Mouse (Mus musculus): ENCODE results near the gene Ecel1. TPM values are rescaled to one million over a fixed set of nuclear protein-coding genes. Genes with fewer than 3 reads are reported as not detected.

The Ecel1 gene
- polyA plus RNA-seq, 1 experiment from 2014 or later: 34.9 TPM

DNA sequence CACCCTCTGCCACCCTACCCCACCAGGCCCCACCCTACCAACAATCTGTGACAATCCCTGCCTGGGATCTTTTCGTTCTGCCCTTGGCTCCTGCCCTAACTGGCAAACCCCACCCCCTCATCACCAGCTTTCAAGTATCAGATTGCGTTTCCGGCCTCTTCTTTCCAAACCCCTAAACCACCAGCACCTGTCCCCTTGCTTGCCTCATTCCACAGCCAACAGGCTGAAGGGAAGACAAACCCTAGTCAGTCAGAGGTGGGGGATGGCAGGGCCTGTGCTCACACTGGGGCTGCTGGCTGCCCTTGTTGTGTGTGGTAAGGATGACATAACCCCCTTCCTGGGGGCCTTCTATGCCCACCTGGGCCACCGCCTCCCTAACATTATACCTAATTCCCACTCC, 34.1 kb upstream of the Ecel1 start, which contains the start of gene Chrnd:
Gene Chrnd, plus strand, starts transcription at position 179 of the 400 bp plus-strand sequence.
- no peaks in the 10 kb centered on the region for H3K36me3 ChIP-seq (ENCODE audit: control insufficient read depth, insufficient read depth, low read length)
- no peak within 1 kb of the TSS for H3K9ac ChIP-seq (ENCODE audit: low read depth, low read length)
- no peak for ATAC-seq
- peaks cover 18% of the 10 kb centered on the region for H3K27me3 ChIP-seq (replicated peaks; ENCODE audit: control insufficient read depth, insufficient read depth, low read length)
- peaks cover 9% of the 10 kb centered on the region for H3K4me1 ChIP-seq (ENCODE audit: control insufficient read depth, insufficient read depth, low read depth, low read length)
- no peaks in the 10 kb centered on the region for H3K9me3 ChIP-seq (ENCODE audit: control insufficient read depth, low read length)
- H3K4me3 ChIP-seq (ENCODE audit: low read length): no peak within 1 kb of the TSS
- no peak within 1 kb of the TSS for H3K4me2 ChIP-seq (ENCODE audit: low read length)
- WGBS: 37% methylated on average over 4 of the region's 4 CpGs
- no peak within 1 kb of the TSS for H3K27ac ChIP-seq (ENCODE audit: low read depth, low read length)

DNA sequence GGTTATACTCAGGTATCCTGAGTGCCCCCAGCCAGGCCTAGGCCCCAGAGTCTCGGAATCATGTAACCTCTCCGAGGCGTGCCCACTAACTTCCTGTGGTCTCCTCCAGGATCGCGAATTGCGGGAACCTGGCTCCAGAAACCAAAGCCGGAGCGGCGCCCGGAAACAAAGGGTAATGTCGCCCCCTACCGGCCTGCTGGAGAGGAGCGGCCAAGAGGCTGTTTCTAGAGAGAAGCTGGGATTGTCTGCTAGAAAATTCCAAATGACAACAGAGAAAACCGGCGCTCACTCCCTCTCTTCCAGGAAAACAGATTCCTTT, 30.7 kb upstream of the Ecel1 start:
- H3K27ac ChIP-seq (ENCODE audit: low read depth, low read length): no peak overlapping the region
- H3K27me3 ChIP-seq (replicated peaks; ENCODE audit: control insufficient read depth, insufficient read depth, low read length): peaks cover 26% of the 10 kb centered on the region
- H3K4me3 ChIP-seq (ENCODE audit: low read length): peak overlapping the region; percentile 59
- peaks cover 18% of the 10 kb centered on the region for H3K4me1 ChIP-seq (ENCODE audit: control insufficient read depth, insufficient read depth, low read depth, low read length)
- WGBS: under 1% methylated on average over 15 of the region's 15 CpGs
- peak; percentile 50 for ATAC-seq
- H3K9ac ChIP-seq (ENCODE audit: low read depth, low read length): peak overlapping the region; percentile 67
- peak overlapping the region; percentile 97 for H3K4me2 ChIP-seq (ENCODE audit: low read length)
- H3K9me3 ChIP-seq (ENCODE audit: control insufficient read depth, low read length): no peaks in the 10 kb centered on the region
- no peaks in the 10 kb centered on the region for H3K36me3 ChIP-seq (ENCODE audit: control insufficient read depth, insufficient read depth, low read length)

DNA sequence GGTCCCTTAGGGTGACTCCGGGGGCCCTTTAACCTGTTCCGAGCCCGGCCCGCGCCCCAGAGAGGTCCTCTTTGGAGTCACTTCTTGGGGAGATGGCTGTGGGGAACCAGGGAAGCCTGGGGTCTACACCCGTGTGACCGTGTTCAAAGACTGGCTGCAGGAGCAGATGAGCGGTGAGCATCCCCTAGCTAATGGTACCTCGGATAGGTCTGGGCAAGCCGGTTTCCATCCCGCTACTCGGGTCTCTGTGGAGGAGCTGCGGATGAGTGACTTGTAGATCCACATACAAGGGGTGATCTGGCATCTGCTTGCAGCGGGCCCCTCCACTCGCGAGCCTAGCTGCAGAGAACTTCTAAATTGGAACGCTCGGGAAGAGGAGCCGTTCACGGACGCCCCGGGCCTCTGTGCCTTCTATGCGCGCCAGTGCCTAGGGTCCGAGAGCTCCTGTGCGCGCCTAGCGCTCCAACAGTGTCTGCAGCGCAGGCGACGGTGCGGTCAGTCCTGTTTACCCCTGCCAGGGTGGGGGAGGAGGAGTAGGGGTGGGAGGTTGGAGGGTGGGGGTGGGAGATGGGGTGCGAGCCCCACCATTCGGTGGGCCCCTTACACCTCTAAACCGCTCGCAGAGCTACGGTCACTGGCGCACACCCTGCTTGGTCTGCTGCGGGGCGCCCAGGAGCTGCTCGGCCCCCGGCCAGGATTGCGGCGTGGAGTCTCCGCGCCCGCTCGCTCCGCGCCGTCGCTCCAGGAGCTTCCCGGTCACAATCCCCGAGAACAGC, 30.1 kb upstream of the Ecel1 start:
- H3K27me3 ChIP-seq (replicated peaks; ENCODE audit: control insufficient read depth, insufficient read depth, low read length): peaks cover 26% of the 10 kb centered on the region
- H3K36me3 ChIP-seq (ENCODE audit: control insufficient read depth, insufficient read depth, low read length): no peaks in the 10 kb centered on the region
- H3K9me3 ChIP-seq (ENCODE audit: control insufficient read depth, low read length): no peaks in the 10 kb centered on the region
- peak overlapping the region; percentile 97 for H3K4me2 ChIP-seq (ENCODE audit: low read length)
- H3K9ac ChIP-seq (ENCODE audit: low read depth, low read length): peak overlapping the region; percentile 67
- H3K4me3 ChIP-seq (ENCODE audit: low read length): peak overlapping the region; percentile 59
- no peak overlapping the region for H3K27ac ChIP-seq (ENCODE audit: low read depth, low read length)
- H3K4me1 ChIP-seq (ENCODE audit: control insufficient read depth, insufficient read depth, low read depth, low read length): peaks cover 18% of the 10 kb centered on the region
- under 1% methylated on average over 51 of the region's 54 CpGs for WGBS
- peak; percentile 73 for ATAC-seq

DNA sequence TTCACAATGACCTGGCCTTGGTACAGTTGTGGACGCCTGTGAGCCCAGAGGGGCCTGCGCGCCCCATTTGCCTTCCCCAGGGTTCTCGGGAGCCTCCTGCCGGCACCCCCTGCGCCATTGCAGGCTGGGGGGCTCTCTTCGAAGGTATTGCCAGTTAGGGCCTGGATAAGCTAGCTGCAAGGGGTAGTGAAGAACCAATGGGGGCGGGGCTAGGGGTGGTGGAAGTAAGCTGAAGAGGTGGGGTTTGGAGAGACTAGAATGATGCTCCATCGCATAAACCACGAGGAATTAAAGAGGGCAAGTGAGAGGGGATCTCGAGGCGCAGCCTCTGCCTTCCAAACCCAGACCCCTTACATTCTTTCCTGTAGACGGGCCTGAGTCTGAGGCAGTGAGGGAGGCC, 29.2 kb upstream of the Ecel1 start:
- peaks cover 26% of the 10 kb centered on the region for H3K27me3 ChIP-seq (replicated peaks; ENCODE audit: control insufficient read depth, insufficient read depth, low read length)
- H3K4me1 ChIP-seq (ENCODE audit: control insufficient read depth, insufficient read depth, low read depth, low read length): peaks cover 18% of the 10 kb centered on the region
- no peak overlapping the region for H3K4me3 ChIP-seq (ENCODE audit: low read length)
- ATAC-seq: no peak
- WGBS: 15% methylated on average over 13 of the region's 13 CpGs
- H3K9ac ChIP-seq (ENCODE audit: low read depth, low read length): peak overlapping the region; percentile 17; the same call in 1 of the 2 replicates
- no peak overlapping the region; the same call in 1 of the 2 replicates for H3K4me2 ChIP-seq (ENCODE audit: low read length)
- H3K36me3 ChIP-seq (ENCODE audit: control insufficient read depth, insufficient read depth, low read length): no peaks in the 10 kb centered on the region
- no peaks in the 10 kb centered on the region for H3K9me3 ChIP-seq (ENCODE audit: control insufficient read depth, low read length)
- no peak overlapping the region for H3K27ac ChIP-seq (ENCODE audit: low read depth, low read length)

DNA sequence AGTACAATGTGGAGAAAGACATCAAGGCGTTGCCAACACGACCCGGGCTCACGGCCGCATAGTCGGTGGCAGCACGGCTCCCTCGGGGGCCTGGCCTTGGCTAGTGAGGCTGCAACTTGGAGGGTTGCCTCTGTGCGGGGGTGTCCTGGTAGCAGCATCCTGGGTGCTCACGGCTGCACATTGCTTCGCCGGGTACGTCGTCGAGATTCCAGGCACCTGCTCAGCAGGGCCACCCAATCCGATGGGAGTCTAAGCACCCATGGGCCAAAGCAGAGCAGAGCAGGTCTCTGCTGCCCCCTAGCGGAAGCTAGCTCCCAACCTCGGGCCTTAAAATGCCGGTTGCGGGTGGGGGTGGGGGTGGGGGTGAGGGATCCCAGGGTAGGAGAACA, 28.4 kb upstream of the Ecel1 start:
- no peak for ATAC-seq
- Histone ChIP-seq H3K4me3 (ENCODE audit: low read length) (peak overlapping the region; percentile 3; the same call in 1 of the 2 replicates), H3K27ac (ENCODE audit: low read depth, low read length) (no peak overlapping the region), H3K9ac (ENCODE audit: low read depth, low read length) (no peak overlapping the region), H3K36me3 (ENCODE audit: control insufficient read depth, insufficient read depth, low read length) (no peaks in the 10 kb centered on the region), H3K9me3 (ENCODE audit: control insufficient read depth, low read length) (no peaks in the 10 kb centered on the region), H3K4me2 (ENCODE audit: low read length) (peak overlapping the region; percentile 33), H3K4me1 (ENCODE audit: control insufficient read depth, insufficient read depth, low read depth, low read length) (peaks cover 18% of the 10 kb centered on the region), H3K27me3 (replicated peaks; ENCODE audit: control insufficient read depth, insufficient read depth, low read length) (peaks cover 26% of the 10 kb centered on the region)
- 8% methylated on average over 20 of the region's 20 CpGs for WGBS

DNA sequence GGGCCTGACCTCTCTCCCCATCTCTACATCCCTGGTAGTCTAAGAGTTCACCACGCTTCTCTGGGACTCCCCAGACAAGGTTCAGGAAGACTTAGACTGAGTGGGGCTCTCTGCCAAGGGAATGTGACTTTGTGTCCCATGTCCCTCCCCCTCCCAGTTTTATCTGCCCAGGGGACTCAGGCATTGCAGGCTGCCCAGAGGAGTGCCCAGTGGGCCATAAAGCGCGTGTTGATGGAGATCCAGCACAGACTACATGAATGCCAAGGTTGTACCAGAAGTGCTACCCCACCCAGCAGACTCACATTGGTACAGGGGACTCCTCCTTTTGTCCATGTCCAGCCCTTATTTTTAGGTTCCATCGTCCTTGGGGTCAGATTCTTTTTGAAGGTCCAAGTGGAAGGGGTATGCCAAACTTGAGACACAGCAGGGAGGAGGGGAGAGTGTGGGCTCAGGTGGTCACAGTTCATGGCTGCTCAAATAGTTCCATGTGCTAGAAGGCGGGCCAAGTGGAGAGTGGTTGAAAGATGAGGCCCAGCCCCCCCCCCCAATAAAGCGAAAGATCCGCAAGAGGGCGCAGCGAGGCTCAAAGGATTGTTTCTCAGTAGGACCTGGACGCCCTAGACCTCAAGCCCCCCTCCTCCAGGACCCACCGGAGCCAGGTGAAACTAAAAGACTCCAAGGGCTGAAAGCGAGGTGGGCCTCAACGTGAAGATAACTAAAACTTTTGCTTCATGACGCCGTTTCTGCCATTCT, 27.9 kb upstream of the Ecel1 start:
- Histone ChIP-seq H3K4me1 (ENCODE audit: control insufficient read depth, insufficient read depth, low read depth, low read length) (peaks cover 18% of the 10 kb centered on the region), H3K4me3 (ENCODE audit: low read length) (peak overlapping the region; percentile 3; the same call in 1 of the 2 replicates), H3K9ac (ENCODE audit: low read depth, low read length) (no peak overlapping the region), H3K9me3 (ENCODE audit: control insufficient read depth, low read length) (no peaks in the 10 kb centered on the region), H3K36me3 (ENCODE audit: control insufficient read depth, insufficient read depth, low read length) (no peaks in the 10 kb centered on the region), H3K4me2 (ENCODE audit: low read length) (peak overlapping the region; percentile 33), H3K27me3 (replicated peaks; ENCODE audit: control insufficient read depth, insufficient read depth, low read length) (peaks cover 24% of the 10 kb centered on the region), H3K27ac (ENCODE audit: low read depth, low read length) (no peak overlapping the region)
- no peak for ATAC-seq
- 31% methylated on average over 15 of the region's 15 CpGs for WGBS

DNA sequence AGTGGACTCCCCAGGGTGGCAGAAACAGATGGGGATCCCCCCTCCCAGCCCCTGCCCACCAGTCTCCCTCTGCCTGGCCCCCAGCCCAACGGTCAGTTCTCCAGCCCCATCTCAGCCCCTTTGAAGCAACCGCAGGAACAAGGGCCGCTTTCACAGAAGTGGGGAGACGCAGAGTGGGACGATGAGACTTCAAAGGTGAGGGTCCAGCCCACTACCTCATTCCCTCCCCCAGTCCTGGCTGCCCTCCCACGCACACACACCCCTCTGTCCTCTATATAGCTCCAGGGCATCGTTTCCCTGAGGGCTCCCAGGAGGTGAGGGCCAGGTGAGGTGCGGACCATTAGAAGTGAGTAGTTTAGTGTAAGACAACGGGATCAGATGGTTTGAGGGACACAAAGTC, 26.7 kb upstream of the Ecel1 start, which contains the start of gene Prss56:
Gene Prss56, plus strand, starts transcription at position 301 of the 400 bp plus-strand sequence.
- peaks cover 23% of the 10 kb centered on the region for H3K27me3 ChIP-seq (replicated peaks; ENCODE audit: control insufficient read depth, insufficient read depth, low read length)
- H3K9me3 ChIP-seq (ENCODE audit: control insufficient read depth, low read length): no peaks in the 10 kb centered on the region
- H3K4me2 ChIP-seq (ENCODE audit: low read length): no peak within 1 kb of the TSS
- H3K4me3 ChIP-seq (ENCODE audit: low read length): no peak within 1 kb of the TSS
- H3K27ac ChIP-seq (ENCODE audit: low read depth, low read length): no peak within 1 kb of the TSS
- no peaks in the 10 kb centered on the region for H3K36me3 ChIP-seq (ENCODE audit: control insufficient read depth, insufficient read depth, low read length)
- peaks cover 18% of the 10 kb centered on the region for H3K4me1 ChIP-seq (ENCODE audit: control insufficient read depth, insufficient read depth, low read depth, low read length)
- no peak within 1 kb of the TSS for H3K9ac ChIP-seq (ENCODE audit: low read depth, low read length)
- ATAC-seq: no peak
- WGBS: 64% methylated on average over 9 of the region's 9 CpGs

DNA sequence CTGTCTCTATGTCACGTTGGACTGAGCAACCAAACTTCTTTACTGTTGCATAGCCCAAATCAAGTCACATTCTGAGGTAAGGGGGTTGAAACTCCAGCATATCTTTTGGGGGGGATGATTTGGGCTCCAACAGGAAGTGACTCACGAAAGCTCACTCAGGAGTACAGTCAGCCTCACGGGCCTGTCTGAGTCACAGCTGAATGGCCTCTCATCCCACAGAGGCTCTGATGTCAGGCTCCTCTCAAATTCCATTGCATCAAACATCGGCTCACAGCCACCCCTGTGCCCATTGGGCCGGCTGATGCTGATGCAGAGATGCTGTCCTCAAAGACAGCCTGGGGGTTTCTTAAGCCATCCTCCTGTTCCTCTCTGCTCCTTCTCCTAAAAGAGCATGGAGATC, 24.6 kb upstream of the Ecel1 start:
- ATAC-seq: no peak
- Histone ChIP-seq H3K9me3 (ENCODE audit: control insufficient read depth, low read length) (no peaks in the 10 kb centered on the region), H3K4me1 (ENCODE audit: control insufficient read depth, insufficient read depth, low read depth, low read length) (peaks cover 10% of the 10 kb centered on the region; the same call in 1 of the 2 replicates), H3K4me3 (ENCODE audit: low read length) (no peak overlapping the region), H3K27ac (ENCODE audit: low read depth, low read length) (no peak overlapping the region), H3K27me3 (replicated peaks; ENCODE audit: control insufficient read depth, insufficient read depth, low read length) (peaks cover 13% of the 10 kb centered on the region), H3K36me3 (ENCODE audit: control insufficient read depth, insufficient read depth, low read length) (no peaks in the 10 kb centered on the region), H3K4me2 (ENCODE audit: low read length) (no peak overlapping the region), H3K9ac (ENCODE audit: low read depth, low read length) (no peak overlapping the region)
- WGBS: 72% methylated on average over 5 of the region's 5 CpGs

DNA sequence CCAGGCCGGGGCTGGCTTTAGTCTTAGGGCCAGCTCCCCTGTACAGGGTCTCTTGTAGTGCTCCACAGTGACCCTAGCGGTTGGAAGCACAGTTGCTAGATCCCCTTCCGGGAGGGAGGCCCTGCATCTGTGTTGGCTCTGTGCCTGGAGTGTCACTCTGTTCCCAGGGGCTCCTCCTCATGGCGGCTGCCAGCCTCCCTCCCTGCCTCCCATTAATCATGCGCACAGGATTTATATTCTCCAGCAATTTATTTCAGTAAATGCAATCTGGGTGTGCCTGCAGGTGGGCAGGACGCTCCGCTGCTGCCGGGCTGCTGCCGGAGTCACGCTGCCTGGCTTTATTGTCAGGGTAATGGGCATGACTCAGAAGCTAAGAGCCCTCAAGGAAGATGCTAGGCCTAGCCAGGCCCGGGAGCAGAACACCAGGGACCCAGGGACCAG, 19.6 kb upstream of the Ecel1 start:
- Histone ChIP-seq H3K9ac (ENCODE audit: low read depth, low read length) (peak overlapping the region; percentile 8; the same call in 1 of the 2 replicates), H3K4me2 (ENCODE audit: low read length) (peak overlapping the region; percentile 4), H3K27ac (ENCODE audit: low read depth, low read length) (no peak overlapping the region), H3K36me3 (ENCODE audit: control insufficient read depth, insufficient read depth, low read length) (no peaks in the 10 kb centered on the region), H3K9me3 (ENCODE audit: control insufficient read depth, low read length) (no peaks in the 10 kb centered on the region), H3K27me3 (replicated peaks; ENCODE audit: control insufficient read depth, insufficient read depth, low read length) (no peaks in the 10 kb centered on the region), H3K4me1 (ENCODE audit: control insufficient read depth, insufficient read depth, low read depth, low read length) (peaks cover 8% of the 10 kb centered on the region), H3K4me3 (ENCODE audit: low read length) (no peak overlapping the region)
- peak; percentile 66 for ATAC-seq
- 5% methylated on average over 11 of the region's 11 CpGs for WGBS
